Mouse (Mus musculus) kidney, adult 2 months (tissue): Measurements from ENCODE around the gene Hbb-bh2. TPM values are rescaled to one million over a fixed set of nuclear protein-coding genes. Genes with fewer than 3 reads are reported as not detected.
"Not testable (repeated sequence)": the region's sequence is repeated elsewhere in the genome, so short reads cannot be mapped to it uniquely, and the experiment has no call there.

ENCODE experiments used
- DNase-seq: peaks from one replicate; pipeline ENCODE4 v3.0.0; 2021
- H3K27ac ChIP-seq: fragments of 200-500 bp; 2 replicates; pipeline ENCODE4 v1.5.1; 2012; ENCODE audit warnings: low read depth, low read length, control low read depth, inconsistent platforms; ENCODE audit not compliant: insufficient read depth
- H3K27me3 ChIP-seq: fragments of 200-500 bp; replicated peaks from 2 replicates; pipeline ENCODE4 v1.6.1; 2012; ENCODE audit warnings: mild to moderate bottlenecking, moderate library complexity, low read length, inconsistent platforms; ENCODE audit not compliant: control insufficient read depth, insufficient read depth
- H3K36me3 ChIP-seq: fragments of 200-500 bp; 2 replicates; pipeline ENCODE4 v1.6.1; 2012; ENCODE audit warnings: mild to moderate bottlenecking, moderate library complexity, low read length, inconsistent platforms; ENCODE audit not compliant: control insufficient read depth, insufficient read depth
- H3K4me1 ChIP-seq: fragments of 200-500 bp; 2 replicates; pipeline ENCODE4 v1.6.1; 2011; ENCODE audit warnings: low read length; ENCODE audit not compliant: control insufficient read depth, insufficient read depth
- H3K4me3 ChIP-seq: fragments of 200-500 bp; 2 replicates; pipeline ENCODE4 v1.5.1; 2011; ENCODE audit warnings: mild to moderate bottlenecking, low read depth, low read length, control low read depth; ENCODE audit not compliant: insufficient read depth
- CTCF ChIP-seq: fragments of 200-500 bp; conservative IDR thresholded peaks from 2 replicates; pipeline ENCODE4 v1.5.1; 2011; ENCODE audit warnings: low read depth, mild to moderate bottlenecking, control low read depth, low read length, moderate library complexity, mixed read lengths; ENCODE audit not compliant: insufficient read depth, insufficient read length
- POLR2A ChIP-seq: fragments of 200-500 bp; IDR thresholded peaks from one replicate; pipeline ENCODE4 v1.6.1; 2011; ENCODE audit warnings: low read depth, low read length, control low read depth
- WGBS: fragments of 180-500 bp; shearing (Covaris S2); methylation state at CpG from one replicate; pipeline ENCODE4 v1.1.7; 2018; 5-methylcytosine and 5-hydroxymethylcytosine counted together
- polyA plus RNA-seq: library from polyadenylated mRNA; depleted of rRNA; stranded (reverse); fragments of >200 nt; gene quantifications from 2 replicates; pipeline ENCODE4 v1.2.3, GENCODE M21; 2012

Hbb-bh2 gene
- polyA plus RNA-seq, 1 experiment: not detected

DNA sequence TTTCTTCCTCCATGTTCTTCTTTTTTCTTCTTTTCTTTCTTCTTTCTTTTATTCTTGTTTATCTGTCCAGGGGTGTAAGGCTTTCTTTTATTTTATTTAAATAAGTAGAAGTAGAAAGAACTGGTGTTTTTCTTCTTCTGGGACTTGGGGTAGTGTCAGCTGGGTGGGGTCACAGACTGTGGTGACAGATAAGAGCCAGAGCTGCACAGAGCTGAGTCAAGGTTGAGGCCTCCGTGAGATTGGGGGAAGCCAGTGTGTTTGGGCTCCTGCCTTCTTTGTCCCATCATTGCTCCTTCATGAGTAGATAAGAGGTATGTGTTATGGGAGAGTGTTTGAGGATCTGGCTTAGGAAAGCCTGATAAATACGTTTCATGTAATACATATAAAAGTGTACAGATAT, 18.8 kb upstream of the Hbb-bh2 start:
- WGBS: 59% methylated on average over 2 of the region's 2 CpGs

GRCm38 (mm10) chr7:103854669-103855068, 14.3 kb upstream of the Hbb-bh2 start:
- Histone ChIP-seq H3K4me1 (no peaks in the 10 kb centered on the region), H3K4me3 (no peak overlapping the region), H3K27ac (no peak overlapping the region), H3K36me3 (no peaks in the 10 kb centered on the region), H3K27me3 (no peaks in the 10 kb centered on the region)
- no peak for DNase-seq
- 55% methylated on average over 1 of the region's 1 CpGs for WGBS
- TF ChIP-seq POLR2A (no peak), CTCF (no peak)

More for the DNA sequence above, 18.8 kb upstream of the Hbb-bh2 start:
- no peaks in the 10 kb centered on the region for H3K36me3 ChIP-seq
- H3K4me3 ChIP-seq: no peak overlapping the region
- H3K27ac ChIP-seq: no peak overlapping the region
- no peak for TF ChIP-seq POLR2A
- TF ChIP-seq CTCF: no peak
- DNase-seq: no peak
- no peaks in the 10 kb centered on the region for H3K27me3 ChIP-seq
- H3K4me1 ChIP-seq: no peaks in the 10 kb centered on the region

DNA sequence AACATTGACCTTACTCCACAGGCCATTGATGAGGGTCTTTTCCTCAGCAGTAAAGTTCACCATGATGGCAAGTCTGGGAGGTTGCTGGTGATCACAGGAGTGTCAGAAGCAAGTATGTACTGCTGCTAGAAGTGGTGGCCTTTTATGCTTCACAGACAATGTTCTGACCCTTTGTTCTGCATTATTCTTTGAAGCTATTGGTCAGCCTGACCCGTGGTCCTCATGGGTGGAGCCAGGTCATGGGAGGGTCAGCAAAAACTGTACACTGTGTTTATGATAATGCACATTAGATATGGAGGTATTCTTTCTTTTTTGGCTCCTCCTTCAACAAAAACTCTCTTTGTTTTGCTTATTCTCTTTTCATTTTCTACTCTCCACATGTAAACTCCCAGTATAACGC, 12.8 kb upstream of the Hbb-bh2 start, which contains the start of gene Hbb-y:
TSS of gene Hbb-y (minus strand) at position 127 of the 400 bp plus-strand sequence.
- Histone ChIP-seq H3K27ac (no peak within 1 kb of the TSS), H3K27me3 (no peaks in the 10 kb centered on the region; the same call in 1 of the 2 replicates), H3K4me3 (no peak within 1 kb of the TSS), H3K4me1 (no peaks in the 10 kb centered on the region), H3K36me3 (no peaks in the 10 kb centered on the region)
- DNase-seq: no peak
- TF ChIP-seq CTCF: no peak
- TF ChIP-seq POLR2A: no peak
- 60% methylated on average over 2 of the region's 2 CpGs for WGBS

- Histone ChIP-seq H3K27ac (no peak overlapping the region), H3K4me3 (no peak overlapping the region), H3K27me3 (no peaks in the 10 kb centered on the region; the same call in 1 of the 2 replicates), H3K4me1 (no peaks in the 10 kb centered on the region), H3K36me3 (no peaks in the 10 kb centered on the region)
- WGBS: 38% methylated on average over 2 of the region's 2 CpGs
- no peak for TF ChIP-seq POLR2A
- TF ChIP-seq CTCF: no peak
- no peak for DNase-seq
Measured at GRCm38 (mm10) chr7:103844525-103845325, 4.4 kb upstream of the Hbb-bh2 start.

DNA sequence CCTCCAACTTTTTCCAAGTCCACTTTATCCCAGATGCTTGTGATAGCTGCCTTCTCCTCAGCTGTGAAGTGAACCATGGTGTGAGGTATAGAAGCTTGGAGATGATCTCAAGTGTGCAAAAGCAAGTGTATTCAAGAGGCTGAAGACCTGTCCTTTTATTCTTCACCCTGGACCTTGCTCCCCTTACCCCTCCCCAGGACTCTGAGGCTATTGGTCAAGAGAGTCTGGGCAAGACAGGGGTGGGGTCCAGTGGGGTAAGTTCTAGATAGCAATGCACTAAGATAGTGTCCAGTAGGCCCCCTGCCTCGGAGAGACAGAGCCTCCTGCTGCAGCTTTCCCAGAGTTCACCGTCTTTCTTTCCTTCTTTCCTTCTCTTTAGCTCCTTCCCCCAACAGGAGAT, 2.7 kb upstream of the Hbb-bh2 start, which contains the start of gene Hbb-bh1:
TSS of gene Hbb-bh1 (minus strand) at position 131 of the 400 bp plus-strand sequence.
- Histone ChIP-seq H3K36me3 (no peaks in the 10 kb centered on the region), H3K27me3 (no peaks in the 10 kb centered on the region), H3K27ac (no peak within 1 kb of the TSS), H3K4me3 (no peak within 1 kb of the TSS), H3K4me1 (no peaks in the 10 kb centered on the region)
- TF ChIP-seq CTCF (no peak), POLR2A (no peak)
- no peak for DNase-seq
- WGBS: 84% methylated on average over 2 of the region's 2 CpGs

DNA sequence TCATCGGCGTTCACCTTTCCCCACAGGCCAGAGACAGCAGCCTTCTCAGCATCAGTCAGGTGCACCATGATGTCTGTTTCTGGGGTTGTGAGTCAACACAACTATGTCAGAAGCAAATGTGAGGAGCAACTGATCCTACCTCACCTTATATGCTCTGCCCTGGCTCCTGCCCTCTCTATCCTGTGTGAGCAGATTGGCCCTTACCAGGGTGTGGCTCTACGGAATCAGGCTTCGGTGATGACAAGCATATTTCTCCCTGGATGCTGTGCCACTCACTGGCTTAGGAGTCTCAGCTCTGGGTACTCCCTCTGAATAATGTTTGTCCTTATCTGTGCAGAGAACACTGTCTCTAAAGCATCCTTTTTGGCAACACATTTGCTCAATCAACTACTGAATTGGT, 12.5 kb downstream of the Hbb-bh2 start, which contains the start of gene Hbb-bs:
TSS of gene Hbb-bs (minus strand) at position 289 of the 400 bp plus-strand sequence.
- no peak for DNase-seq
- Histone ChIP-seq H3K4me1 (no peaks in the 10 kb centered on the region), H3K27me3 (no peaks in the 10 kb centered on the region), H3K36me3 (no peaks in the 10 kb centered on the region), H3K4me3 (no peak within 1 kb of the TSS), H3K27ac (no peak within 1 kb of the TSS)
- TF ChIP-seq CTCF: no peak
- no peak for TF ChIP-seq POLR2A
- WGBS: 93% methylated on average over 4 of the region's 4 CpGs

DNA sequence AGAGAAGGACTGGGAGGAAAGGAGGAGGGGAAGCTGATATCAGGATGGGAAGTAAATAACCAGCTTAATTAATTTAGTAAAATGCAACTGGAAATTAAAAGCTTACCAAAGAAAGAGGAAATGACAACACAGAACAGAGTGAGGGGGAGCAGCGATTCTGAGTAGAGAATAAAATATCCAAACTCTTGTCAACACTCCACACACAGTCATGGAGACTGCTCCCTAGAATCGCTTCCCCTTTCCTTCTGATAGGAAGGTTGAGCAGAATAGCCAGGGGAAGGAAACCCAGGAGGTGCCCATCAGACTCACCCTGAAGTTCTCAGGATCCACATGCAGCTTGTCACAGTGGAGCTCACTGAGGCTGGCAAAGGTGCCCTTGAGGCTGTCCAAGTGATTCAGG, 13.2 kb downstream of the Hbb-bh2 start:
- not testable (repeated sequence) for H3K4me3 ChIP-seq, H3K36me3 ChIP-seq, H3K4me1 ChIP-seq, H3K27me3 ChIP-seq, H3K27ac ChIP-seq, DNase-seq
- WGBS: no CpG with 5 or more reads among the region's 2 CpGs
